Mouse (Mus musculus): ENCODE data around the gene Castor2. TPM values are rescaled to one million over a fixed set of nuclear protein-coding genes. Genes with fewer than 3 reads are reported as not detected.

Castor2 gene
- 8.4 and 10.7 TPM in 2 replicates for polyA plus RNA-seq (2012; ENCODE audit: insufficient read depth, insufficient read length, missing spikeins)

- H3K4me1 ChIP-seq (ENCODE audit: control insufficient read depth, insufficient read depth, insufficient read length, low read length), result peaks cover 4% of the 10 kb centered on the region
- H3K4me3 ChIP-seq (ENCODE audit: insufficient read depth, low read depth, low read length), result peak within 1 kb of the TSS; percentile 95
- H3K27ac ChIP-seq (replicated peaks; ENCODE audit: low read depth, low read length), result peak within 1 kb of the TSS; percentile 56
Observed at GRCm38 (mm10) chr5:134099496-134100211, at the start of gene Castor2. TSS of gene Castor2 (plus strand) at chr5:134099711.

GRCm38 (mm10) chr5:134050711-134051110 lies 48.8 kb upstream of the Castor2 start:
- Histone ChIP-seq H3K4me3 (ENCODE audit: insufficient read depth, low read depth, low read length) (no peak overlapping the region), H3K27ac (replicated peaks; ENCODE audit: low read depth, low read length) (no peak overlapping the region), H3K4me1 (ENCODE audit: control insufficient read depth, insufficient read depth, insufficient read length, low read length) (no peaks in the 10 kb centered on the region)

GRCm38 (mm10) chr5:134052614-134053013 lies 46.9 kb upstream of the Castor2 start:
- H3K4me1 ChIP-seq (ENCODE audit: control insufficient read depth, insufficient read depth, insufficient read length, low read length), result no peaks in the 10 kb centered on the region
- no peak overlapping the region for H3K27ac ChIP-seq (replicated peaks; ENCODE audit: low read depth, low read length)
- no peak overlapping the region for H3K4me3 ChIP-seq (ENCODE audit: insufficient read depth, low read depth, low read length)

- Histone ChIP-seq H3K4me1 (ENCODE audit: control insufficient read depth, insufficient read depth, insufficient read length, low read length) (no peaks in the 10 kb centered on the region), H3K27ac (replicated peaks; ENCODE audit: low read depth, low read length) (no peak overlapping the region), H3K4me3 (ENCODE audit: insufficient read depth, low read depth, low read length) (no peak overlapping the region)
Observed at GRCm38 (mm10) chr5:134054496-134054895, 45.0 kb upstream of the Castor2 start.

- Histone ChIP-seq H3K4me3 (ENCODE audit: insufficient read depth, low read depth, low read length) (no peak overlapping the region), H3K27ac (replicated peaks; ENCODE audit: low read depth, low read length) (no peak overlapping the region), H3K4me1 (ENCODE audit: control insufficient read depth, insufficient read depth, insufficient read length, low read length) (no peaks in the 10 kb centered on the region)
Observed at GRCm38 (mm10) chr5:134058793-134059352, 40.6 kb upstream of the Castor2 start.

- H3K4me3 ChIP-seq (ENCODE audit: insufficient read depth, low read depth, low read length), result no peak overlapping the region
- H3K27ac ChIP-seq (replicated peaks; ENCODE audit: low read depth, low read length), result no peak overlapping the region
- no peaks in the 10 kb centered on the region for H3K4me1 ChIP-seq (ENCODE audit: control insufficient read depth, insufficient read depth, insufficient read length, low read length)
Observed at GRCm38 (mm10) chr5:134063362-134064064, 36.0 kb upstream of the Castor2 start.

- no peak overlapping the region for H3K4me3 ChIP-seq (ENCODE audit: insufficient read depth, low read depth, low read length)
- no peaks in the 10 kb centered on the region for H3K4me1 ChIP-seq (ENCODE audit: control insufficient read depth, insufficient read depth, insufficient read length, low read length)
- no peak overlapping the region for H3K27ac ChIP-seq (replicated peaks; ENCODE audit: low read depth, low read length)
Observed at GRCm38 (mm10) chr5:134066261-134066660, 33.2 kb upstream of the Castor2 start.

- Histone ChIP-seq H3K27ac (replicated peaks; ENCODE audit: low read depth, low read length) (no peak overlapping the region), H3K4me3 (ENCODE audit: insufficient read depth, low read depth, low read length) (no peak overlapping the region), H3K4me1 (ENCODE audit: control insufficient read depth, insufficient read depth, insufficient read length, low read length) (no peaks in the 10 kb centered on the region)
Observed at GRCm38 (mm10) chr5:134067924-134068323, 31.6 kb upstream of the Castor2 start.

GRCm38 (mm10) chr5:134073512-134074041 lies 25.9 kb upstream of the Castor2 start:
- H3K27ac ChIP-seq (replicated peaks; ENCODE audit: low read depth, low read length), result no peak overlapping the region
- H3K4me1 ChIP-seq (ENCODE audit: control insufficient read depth, insufficient read depth, insufficient read length, low read length), result no peaks in the 10 kb centered on the region
- H3K4me3 ChIP-seq (ENCODE audit: insufficient read depth, low read depth, low read length), result no peak overlapping the region

- Histone ChIP-seq H3K27ac (replicated peaks; ENCODE audit: low read depth, low read length) (no peak overlapping the region), H3K4me1 (ENCODE audit: control insufficient read depth, insufficient read depth, insufficient read length, low read length) (no peaks in the 10 kb centered on the region), H3K4me3 (ENCODE audit: insufficient read depth, low read depth, low read length) (no peak overlapping the region)
Observed at GRCm38 (mm10) chr5:134074368-134074767, 25.1 kb upstream of the Castor2 start.

GRCm38 (mm10) chr5:134076175-134076574 lies 23.3 kb upstream of the Castor2 start:
- Histone ChIP-seq H3K4me3 (ENCODE audit: insufficient read depth, low read depth, low read length) (no peak overlapping the region), H3K27ac (replicated peaks; ENCODE audit: low read depth, low read length) (no peak overlapping the region), H3K4me1 (ENCODE audit: control insufficient read depth, insufficient read depth, insufficient read length, low read length) (no peaks in the 10 kb centered on the region)

- no peaks in the 10 kb centered on the region for H3K4me1 ChIP-seq (ENCODE audit: control insufficient read depth, insufficient read depth, insufficient read length, low read length)
- no peak overlapping the region for H3K27ac ChIP-seq (replicated peaks; ENCODE audit: low read depth, low read length)
- H3K4me3 ChIP-seq (ENCODE audit: insufficient read depth, low read depth, low read length), result no peak overlapping the region
Observed at GRCm38 (mm10) chr5:134080685-134081548, 18.6 kb upstream of the Castor2 start.

GRCm38 (mm10) chr5:134085227-134085626 lies 14.3 kb upstream of the Castor2 start:
- Histone ChIP-seq H3K4me1 (ENCODE audit: control insufficient read depth, insufficient read depth, insufficient read length, low read length) (no peaks in the 10 kb centered on the region), H3K27ac (replicated peaks; ENCODE audit: low read depth, low read length) (no peak overlapping the region), H3K4me3 (ENCODE audit: insufficient read depth, low read depth, low read length) (no peak overlapping the region)

GRCm38 (mm10) chr5:134085887-134086639 lies 13.4 kb upstream of the Castor2 start:
- Histone ChIP-seq H3K27ac (replicated peaks; ENCODE audit: low read depth, low read length) (no peak overlapping the region), H3K4me1 (ENCODE audit: control insufficient read depth, insufficient read depth, insufficient read length, low read length) (no peaks in the 10 kb centered on the region), H3K4me3 (ENCODE audit: insufficient read depth, low read depth, low read length) (no peak overlapping the region)
